Mouse (Mus musculus) ovary, adult 18-20 months (tissue): ENCODE results near the gene Skint5.
"Not testable (repeated sequence)": the region's sequence is repeated elsewhere in the genome, so short reads cannot be mapped to it uniquely, and the experiment has no call there.

Experiments
- DNase-seq: peaks from one replicate; pipeline ENCODE4 v3.0.0; 2022; ENCODE audit warnings: low spot score, mixed read lengths

Gene Skint5

GRCm38 (mm10) chr4:113999403-113999802 lies at the start of gene Skint5:
Skint5 (minus strand) TSS chr4:113999503.
- no peak for DNase-seq

GRCm38 (mm10) chr4:113957343-113957742 lies 42.0 kb downstream of the Skint5 start:
- DNase-seq: no peak

GRCm38 (mm10) chr4:113764182-113764581 lies 235.1 kb downstream of the Skint5 start:
- no peak for DNase-seq

- DNase-seq: no peak
Observed at GRCm38 (mm10) chr4:113763684-113764083, 235.6 kb downstream of the Skint5 start.

- not testable (repeated sequence) for DNase-seq
Observed at GRCm38 (mm10) chr4:113448230-113448629, 551.1 kb downstream of the Skint5 start.
